Mouse (Mus musculus): ENCODE data around the gene Gria1. TPM values are rescaled to one million over a fixed set of nuclear protein-coding genes. Genes with fewer than 3 reads are reported as not detected.

Gene Gria1
- 100 to 1,000 TPM; 219 to 226 TPM for total RNA-seq (2021)

- peak in 1 of 2 experiments; percentile 39 for DNase-seq (ENCODE audit: extremely low spot score in 1 of 2, low spot score in 2 of 2)
- intact Hi-C loops (cut with DNase I): loop anchor here (5.0 to 10.0 kb wide), 3 partner anchors 304 to 856 kb away; no protein-coding TSS in a partner anchor
Measured at GRCm38 (mm10) chr11:57011024-57011690, at the start of gene Gria1. TSS of gene Gria1 (plus strand) at chr11:57011387.

- DNase-seq (ENCODE audit: extremely low spot score in 1 of 2, low spot score in 2 of 2): no peak
- intact Hi-C loops (cut with DNase I): no loop called here
Measured at GRCm38 (mm10) chr11:56961751-56962150, 49.4 kb upstream of the Gria1 start.

GRCm38 (mm10) chr11:56972814-56973213 lies 38.4 kb upstream of the Gria1 start:
- no peak for DNase-seq (ENCODE audit: extremely low spot score in 1 of 2, low spot score in 2 of 2)
- intact Hi-C loops (cut with DNase I): no loop called here

- intact Hi-C loops (cut with DNase I): no loop called here
Measured at GRCm38 (mm10) chr11:56984321-56985000, 26.7 kb upstream of the Gria1 start.

GRCm38 (mm10) chr11:56985457-56985856 lies 25.7 kb upstream of the Gria1 start:
- no peak for DNase-seq (ENCODE audit: extremely low spot score in 1 of 2, low spot score in 2 of 2)
- intact Hi-C loops (cut with DNase I): no loop called here

More at GRCm38 (mm10) chr11:56984321-56985000, 26.7 kb upstream of the Gria1 start:
- no peak for DNase-seq (ENCODE audit: extremely low spot score in 1 of 2, low spot score in 2 of 2)

- intact Hi-C loops (cut with DNase I): no loop called here
- no peak for DNase-seq (ENCODE audit: extremely low spot score in 1 of 2, low spot score in 2 of 2)
Measured at GRCm38 (mm10) chr11:56999601-57000001, 11.6 kb upstream of the Gria1 start.

GRCm38 (mm10) chr11:57004611-57005010 lies 6.6 kb upstream of the Gria1 start:
- no peak for DNase-seq (ENCODE audit: extremely low spot score in 1 of 2, low spot score in 2 of 2)
- intact Hi-C loops (cut with DNase I): no loop called here

- intact Hi-C loops (cut with DNase I): no loop called here
- peak in 1 of 2 experiments; percentile 59 for DNase-seq (ENCODE audit: extremely low spot score in 1 of 2, low spot score in 2 of 2)
Measured at GRCm38 (mm10) chr11:57005341-57005740, 5.8 kb upstream of the Gria1 start.

- intact Hi-C loops (cut with DNase I): no loop called here
- no peak for DNase-seq (ENCODE audit: extremely low spot score in 1 of 2, low spot score in 2 of 2)
Measured at GRCm38 (mm10) chr11:57007790-57008189, 3.4 kb upstream of the Gria1 start.

- intact Hi-C loops (cut with DNase I): loop anchor here (5.0 to 10.0 kb wide), 3 partner anchors 304 to 856 kb away; no protein-coding TSS in a partner anchor
- DNase-seq (ENCODE audit: extremely low spot score in 1 of 2, low spot score in 2 of 2): no peak
Measured at GRCm38 (mm10) chr11:57010611-57011010, 576 bp upstream of the Gria1 start.

- intact Hi-C loops (cut with DNase I): loop anchor here (5.0 to 10.0 kb wide), 3 partner anchors 303 to 857 kb away; no protein-coding TSS in a partner anchor
- peak; percentile 59 to 76 for DNase-seq (ENCODE audit: extremely low spot score in 1 of 2, low spot score in 2 of 2)
Measured at GRCm38 (mm10) chr11:57011691-57012039, 478 bp downstream of the Gria1 start.

GRCm38 (mm10) chr11:57012287-57012921 lies 1.2 kb downstream of the Gria1 start:
- intact Hi-C loops (cut with DNase I): loop anchor here (5.0 to 10.0 kb wide), 3 partner anchors 302 to 858 kb away; no protein-coding TSS in a partner anchor
- DNase-seq (ENCODE audit: extremely low spot score in 1 of 2, low spot score in 2 of 2): no peak

GRCm38 (mm10) chr11:57013464-57014190 lies 2.4 kb downstream of the Gria1 start:
- no peak for DNase-seq (ENCODE audit: extremely low spot score in 1 of 2, low spot score in 2 of 2)
- intact Hi-C loops (cut with DNase I): loop anchor here (5.0 to 10.0 kb wide), 3 partner anchors 301 to 859 kb away; no protein-coding TSS in a partner anchor

GRCm38 (mm10) chr11:57014396-57014795 lies 3.2 kb downstream of the Gria1 start:
- intact Hi-C loops (cut with DNase I): loop anchor here (5.0 to 10.0 kb wide), 3 partner anchors 300 to 860 kb away; no protein-coding TSS in a partner anchor
- DNase-seq (ENCODE audit: extremely low spot score in 1 of 2, low spot score in 2 of 2): no peak

- intact Hi-C loops (cut with DNase I): loop anchor here (10.0 kb wide), 2 partner anchors 296 to 864 kb away; no protein-coding TSS in a partner anchor
- no peak for DNase-seq (ENCODE audit: extremely low spot score in 1 of 2, low spot score in 2 of 2)
Measured at GRCm38 (mm10) chr11:57018536-57018935, 7.3 kb downstream of the Gria1 start.

GRCm38 (mm10) chr11:57022400-57022799 lies 11.2 kb downstream of the Gria1 start:
- intact Hi-C loops (cut with DNase I): no loop called here
- DNase-seq (ENCODE audit: extremely low spot score in 1 of 2, low spot score in 2 of 2): no peak

GRCm38 (mm10) chr11:57030448-57030847 lies 19.3 kb downstream of the Gria1 start:
- DNase-seq (ENCODE audit: extremely low spot score in 1 of 2, low spot score in 2 of 2): peak in 1 of 2 experiments; percentile 58
- intact Hi-C loops (cut with DNase I): no loop called here

- intact Hi-C loops (cut with DNase I): no loop called here
- peak; percentile 67 to 69 for DNase-seq (ENCODE audit: extremely low spot score in 1 of 2, low spot score in 2 of 2)
Measured at GRCm38 (mm10) chr11:57038807-57039206, 27.6 kb downstream of the Gria1 start.

GRCm38 (mm10) chr11:57039306-57039705 lies 28.1 kb downstream of the Gria1 start:
- no peak for DNase-seq (ENCODE audit: extremely low spot score in 1 of 2, low spot score in 2 of 2)
- intact Hi-C loops (cut with DNase I): no loop called here
